13 mouse cellular contexts compared by ENCODE assay signal in the genomic region with DNA sequence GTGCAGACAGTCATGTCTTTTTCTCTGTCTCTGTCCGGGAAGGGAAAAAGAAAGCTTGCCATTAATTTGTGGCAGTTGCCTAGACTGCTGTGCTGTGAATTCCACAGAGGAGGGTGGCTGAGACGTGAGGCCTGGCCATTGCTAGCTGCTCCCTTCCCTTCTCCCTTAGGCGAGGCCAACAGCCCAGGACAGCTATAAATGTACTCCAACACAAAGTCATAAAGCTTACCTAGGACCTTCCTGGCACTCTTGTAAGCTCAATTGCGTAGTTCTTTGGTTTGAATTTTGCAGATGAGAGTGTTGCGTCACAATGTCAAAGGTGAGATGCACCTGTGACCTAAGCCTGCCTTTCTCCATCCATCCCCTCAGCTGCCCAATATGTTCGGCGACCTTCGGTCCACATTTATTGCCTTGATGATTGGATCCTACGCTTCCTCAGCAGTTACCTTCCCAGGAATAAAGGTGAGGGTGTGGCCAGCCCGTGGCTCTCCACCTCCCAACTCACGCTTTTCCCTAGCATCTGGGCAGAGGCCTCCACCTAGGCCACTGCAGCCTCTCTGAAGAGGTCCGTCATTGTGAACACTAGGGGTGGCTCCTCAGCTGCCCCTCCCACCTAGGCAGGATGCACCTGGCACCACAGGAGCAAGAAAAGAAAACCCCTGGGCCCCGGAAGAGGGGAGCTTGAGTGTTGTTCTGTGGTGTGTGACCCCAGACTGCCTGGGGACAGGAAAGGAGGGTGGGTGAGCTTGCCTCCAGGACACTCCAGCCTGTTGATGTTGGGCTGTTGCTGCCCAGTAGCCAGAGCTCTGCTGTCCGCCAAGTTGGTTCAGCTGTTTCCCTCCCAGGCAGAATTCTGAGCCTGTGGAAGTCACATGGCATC. TPM values are rescaled to one million over a fixed set of nuclear protein-coding genes. Genes with fewer than 3 reads are reported as not detected.
A peak's percentile ranks its signal among the peaks of the same experiment; 100 is the strongest.
DNase-seq lines count a peak whose midpoint lies in the region; ATAC-seq lines count a peak whose summit lies in the region.
"Had no signal": no experiment of that assay in that cellular context is flagged by ENCODE, and none has a peak within 500 bp of the region (broad histone marks: within the 10 kb centered on the region; RNA-seq: fewer than 3 reads in every experiment).

No protein-coding gene starts in this region.

- peak overlapping the region; percentile 48; the same call in 1 of the 2 replicates for H3K27ac ChIP-seq in heart, embryonic 16.5 days (ENCODE audit: low read length)
- no peak overlapping the region for H3K27ac ChIP-seq in heart, embryonic 12.5 days (ENCODE audit: poor library complexity, severe bottlenecking)
- H3K27ac ChIP-seq: heart, embryonic 13.5 days; midbrain, embryonic 13.5 days had no signal

- H3K4me1 ChIP-seq in heart, embryonic 16.5 days (ENCODE audit: control insufficient read depth, insufficient read depth, low read length), result peaks cover 26% of the 10 kb centered on the region
- peaks cover 35% of the 10 kb centered on the region for H3K4me1 ChIP-seq in heart, embryonic 12.5 days (replicated peaks)
- H3K4me1 ChIP-seq: midbrain, embryonic 13.5 days had no signal

- no peaks in the 10 kb centered on the region for H3K27me3 ChIP-seq in heart, embryonic 16.5 days (ENCODE audit: control insufficient read depth, insufficient read depth, low read length)
- H3K27me3 ChIP-seq in heart, embryonic 12.5 days (replicated peaks), result peaks cover 11% of the 10 kb centered on the region; the same call in 1 of the 2 replicates
- H3K27me3 ChIP-seq: midbrain, embryonic 13.5 days had no signal

- ATAC-seq in heart, embryonic 16.5 days (replicated peaks; ENCODE audit: extremely low read depth, insufficient read depth, low FRiP score), result 0 out of 2 replicates have a peak, but pooled peaks have one; percentile 19
- ATAC-seq in heart, embryonic 12.5 days (ENCODE audit: insufficient number of reproducible peaks, low FRiP score), result no peak
- peak; percentile 61 to 74 for ATAC-seq in hematopoietic stem cell, adult 5-6 weeks (replicated peaks in 1 of 2; ENCODE audit: insufficient read depth in 1 of 2, low FRiP score in 2 of 2, low TSS enrichment in 1 of 2, low read depth in 1 of 2, poor library complexity in 2 of 2, severe bottlenecking in 2 of 2)
- no peak for ATAC-seq in inflammation-experienced regulatory T-cells, adult 6 months
- ATAC-seq: midbrain, embryonic 13.5 days had no signal

- H3K4me3 ChIP-seq in heart, embryonic 16.5 days (ENCODE audit: low read length), result no peak overlapping the region
- H3K4me3 ChIP-seq in heart, embryonic 12.5 days, result no peak overlapping the region
- H3K4me3 ChIP-seq: heart, embryonic 13.5 days; midbrain, embryonic 13.5 days had no signal

- H3K4me2 ChIP-seq in heart, embryonic 16.5 days (ENCODE audit: low read depth, low read length), result no peak overlapping the region
- no peak overlapping the region for H3K4me2 ChIP-seq in heart, embryonic 12.5 days
- H3K4me2 ChIP-seq: heart, embryonic 13.5 days; midbrain, embryonic 13.5 days had no signal

- H3K36me3 ChIP-seq in heart, embryonic 16.5 days (ENCODE audit: control insufficient read depth, insufficient read depth), result no peaks in the 10 kb centered on the region
- peaks cover 6% of the 10 kb centered on the region for H3K36me3 ChIP-seq in heart, embryonic 12.5 days
- H3K36me3 ChIP-seq: heart, embryonic 13.5 days had no signal

- no peaks in the 10 kb centered on the region for H3K9me3 ChIP-seq in heart, embryonic 16.5 days (replicated peaks; ENCODE audit: control insufficient read depth, low read length)
- 0 out of 2 replicates have a peak, but pooled peaks cover 4% of the 10 kb centered on the region for H3K9me3 ChIP-seq in heart, embryonic 12.5 days (replicated peaks)
- H3K9me3 ChIP-seq: heart, embryonic 13.5 days; midbrain, embryonic 13.5 days had no signal

- DNase-seq in CD4-positive, CD25-positive, alpha-beta regulatory T cell, adult 2 months (ENCODE audit: low read depth, low spot score), result peak; percentile 38
- peak; percentile 83 to 87 for DNase-seq in spleen, postnatal 36 days (ENCODE audit: low spot score in 2 of 2)
- DNase-seq in c-Kit-positive CD71-positive TER-119-positive erythroid progenitor cells, embryonic 14.5 days (ENCODE audit: low spot score), result no peak
- no peak for DNase-seq in adrenal gland, postnatal 10 days
- DNase-seq: adrenal gland, adult 8-10 months; kidney, adult 18-20 months; lung, adult 18-20 months had no signal

- no peak overlapping the region for H3K9ac ChIP-seq in heart, embryonic 16.5 days (ENCODE audit: low read length)
- no peak overlapping the region for H3K9ac ChIP-seq in heart, embryonic 12.5 days
- H3K9ac ChIP-seq: heart, embryonic 13.5 days; midbrain, embryonic 13.5 days had no signal

- WGBS in heart, embryonic 16.5 days, result 79% methylated on average over 14 of the region's 14 CpGs
- WGBS in heart, embryonic 12.5 days, result 73% methylated on average over 14 of the region's 14 CpGs

RNA-seq across cellular contexts. Expression of gene Pitpna, which starts 27.1 kb away (rescaled TPM):
- 68.0 and 78.0 TPM in 2 replicates for polyA plus RNA-seq in heart, embryonic 16.5 days (2015; fragmentation: Nextera tagmentation; extraction: Ambion mirVana)
- polyA plus RNA-seq in heart, embryonic 12.5 days (2016; fragmentation: Nextera tagmentation; extraction: Ambion mirVana), result 75.3 and 80.1 TPM in 2 replicates
- 55.5 and 98.3 TPM in 2 replicates for total RNA-seq in hematopoietic stem cell, adult 5-6 weeks (2017)
- 10 to 100 TPM; 30.5 to 50.5 (median 40.2) TPM for polyA plus RNA-seq in inflammation-experienced regulatory T-cells, adult 6 months (2017; shearing (Covaris generic))
- 100 to 1,000 TPM; 130 to 139 TPM for total RNA-seq in adrenal gland, postnatal 10 days (2021)

RNA-seq across cellular contexts. Expression of gene Slc43a2, which starts 29.3 kb away (rescaled TPM):
- 3.0 and 4.3 TPM in 2 replicates for polyA plus RNA-seq in heart, embryonic 16.5 days (2015; fragmentation: Nextera tagmentation; extraction: Ambion mirVana)
- polyA plus RNA-seq in heart, embryonic 12.5 days (2016; fragmentation: Nextera tagmentation; extraction: Ambion mirVana), result 4.1 and 4.3 TPM in 2 replicates
- 8.9 and 17.5 TPM in 2 replicates for total RNA-seq in hematopoietic stem cell, adult 5-6 weeks (2017)
- 10 to 100 TPM; 20.1 to 22.4 (median 21.6) TPM for polyA plus RNA-seq in inflammation-experienced regulatory T-cells, adult 6 months (2017; shearing (Covaris generic))
- total RNA-seq in adrenal gland, postnatal 10 days (2021), result 10 to 100 TPM; 21.1 to 27.9 TPM

RNA-seq across cellular contexts. Expression of gene Scarf1, which starts 47.4 kb away (rescaled TPM):
- 11.0 and 14.0 TPM in 2 replicates for polyA plus RNA-seq in heart, embryonic 16.5 days (2015; fragmentation: Nextera tagmentation; extraction: Ambion mirVana)
- 12.3 and 13.8 TPM in 2 replicates for polyA plus RNA-seq in heart, embryonic 12.5 days (2016; fragmentation: Nextera tagmentation; extraction: Ambion mirVana)
- total RNA-seq in hematopoietic stem cell, adult 5-6 weeks (2017), result 12.2 and 17.8 TPM in 2 replicates
- under 1 TPM; 0.18 to 0.93 (median 0.28) TPM for polyA plus RNA-seq in inflammation-experienced regulatory T-cells, adult 6 months (2017; shearing (Covaris generic))
- total RNA-seq in adrenal gland, postnatal 10 days (2021), result 10 to 100 TPM; 13.3 to 20.0 TPM

RNA-seq across cellular contexts. Expression of gene Rilp, which starts 50.9 kb away (rescaled TPM):
- 11.0 and 13.3 TPM in 2 replicates for polyA plus RNA-seq in heart, embryonic 16.5 days (2015; fragmentation: Nextera tagmentation; extraction: Ambion mirVana)
- polyA plus RNA-seq in heart, embryonic 12.5 days (2016; fragmentation: Nextera tagmentation; extraction: Ambion mirVana), result 1.4 and 2.3 TPM in 2 replicates
- total RNA-seq in hematopoietic stem cell, adult 5-6 weeks (2017), result 0.75 TPM in 1 of 2 replicates, not detected in the other
- not detected for polyA plus RNA-seq in inflammation-experienced regulatory T-cells, adult 6 months (2017; shearing (Covaris generic))
- total RNA-seq in adrenal gland, postnatal 10 days (2021), result 10 to 100 TPM; 17.3 to 23.7 TPM

Comparison
In these comparisons a context has a peak if more than half of its experiments do, and no peak if none do; other contexts are left out.
1. ATAC-seq: peak in heart, embryonic 16.5 days (single experiment) and hematopoietic stem cell, adult 5-6 weeks (2 of 2); none in heart, embryonic 12.5 days (single experiment) and inflammation-experienced regulatory T-cells, adult 6 months (single experiment).
2. DNase-seq: peak in CD4-positive, CD25-positive, alpha-beta regulatory T cell, adult 2 months (single experiment) and spleen, postnatal 36 days (2 of 2); none in c-Kit-positive CD71-positive TER-119-positive erythroid progenitor cells, embryonic 14.5 days (single experiment) and adrenal gland, postnatal 10 days (single experiment).